Mouse (Mus musculus) liver, embryonic 14.5 days (tissue): ENCODE measurements around the gene Dhtkd1. TPM values are rescaled to one million over a fixed set of nuclear protein-coding genes. Genes with fewer than 3 reads are reported as not detected.

Experiments used
- ATAC-seq: fragments of 200-750 bp; cut with Nextera tagmentation; 2 replicates; pipeline ENCODE4 v1.8.0; 2017; ENCODE audit warnings: moderate number of reproducible peaks, mild to moderate bottlenecking, moderate library complexity; ENCODE audit not compliant: insufficient read depth
- DNase-seq, 3 experiments: peaks; one replicate each; pipeline ENCODE4 v3.0.0-alpha.2; 2012 to 2013; ENCODE audit warnings: low read depth in 3 of 3, low spot score in 3 of 3
- H3K27ac ChIP-seq: fragments of 300-500 bp; sonication (generic); 2 replicates; pipeline ENCODE4 v1.5.1; 2014; ENCODE audit warnings: moderate library complexity, mild to moderate bottlenecking, control low read depth, inconsistent platforms
- H3K27me3 ChIP-seq: fragments of 300-500 bp; sonication (generic); 2 replicates; pipeline ENCODE4 v1.6.1; 2014; ENCODE audit warnings: mild to moderate bottlenecking, low read length, moderate library complexity; ENCODE audit not compliant: control insufficient read depth, insufficient read depth
- H3K36me3 ChIP-seq: fragments of 300-500 bp; sonication (generic); replicated peaks from 2 replicates; pipeline ENCODE4 v1.6.1; 2014; ENCODE audit warnings: low read depth; ENCODE audit not compliant: control insufficient read depth, insufficient read depth
- H3K4me1 ChIP-seq, 2 experiments: fragments of 200-500 bp in 1 of 2; fragments of 300-500 bp in 1 of 2; sonication (generic) in 1 of 2; replicated peaks; 2 replicates each; pipeline ENCODE4 v1.6.1; 2012 to 2014; ENCODE audit warnings: antibody characterized with exemption in 1 of 2, inconsistent platforms in 1 of 2, low read length in 1 of 2; ENCODE audit not compliant: control insufficient read depth in 2 of 2, insufficient read depth in 2 of 2
- H3K4me2 ChIP-seq: fragments of 300-500 bp; sonication (generic); 2 replicates; pipeline ENCODE4 v1.6.1; 2014; ENCODE audit warnings: low read depth, mild to moderate bottlenecking, control low read depth, moderate library complexity
- H3K4me3 ChIP-seq, 2 experiments: fragments of 200-500 bp in 1 of 2; fragments of 300-500 bp in 1 of 2; sonication (generic) in 1 of 2; 2 replicates each; pipeline ENCODE4 v1.5.1; 2012 to 2014; ENCODE audit warnings: low read depth in 2 of 2, low read length in 2 of 2, mild to moderate bottlenecking in 2 of 2, control low read depth in 1 of 2, inconsistent platforms in 1 of 2, moderate library complexity in 1 of 2; ENCODE audit not compliant: insufficient read depth in 1 of 2
- H3K9ac ChIP-seq: fragments of 300-500 bp; sonication (generic); replicated peaks from 2 replicates; pipeline ENCODE4 v1.6.1; 2014; ENCODE audit warnings: mild to moderate bottlenecking, control low read depth, moderate library complexity
- H3K9me3 ChIP-seq: fragments of 300-500 bp; sonication (generic); 2 replicates; pipeline ENCODE4 v1.6.1; 2016; ENCODE audit warnings: low read length, mixed read lengths; ENCODE audit not compliant: control insufficient read depth
- CTCF ChIP-seq: IDR thresholded peaks from 2 replicates; pipeline ENCODE4 v1.5.1; 2016; ENCODE audit warnings: antibody characterized with exemption, low read depth, control low read depth
- EP300 ChIP-seq: IDR thresholded peaks from 2 replicates; pipeline ENCODE4 v1.6.1; 2016; ENCODE audit warnings: antibody characterized with exemption, low read depth
- WGBS: fragments of 180-500 bp; shearing (Covaris S2); extraction: QIAGEN DNeasy Blood & Tissue Kit; methylation state at CpG from one replicate; pipeline ENCODE4 v1.1.7; 2014; ENCODE audit not compliant: insufficient replicate concordance; 5-methylcytosine and 5-hydroxymethylcytosine counted together
- polyA plus RNA-seq, 2 experiments: library from polyadenylated mRNA; depleted of rRNA in 1 of 2; stranded (reverse) in 1 of 2; unstranded in 1 of 2; fragments of >200 nt; fragmentation: Nextera tagmentation in 1 of 2; extraction: Ambion mirVana in 1 of 2; gene quantifications; 2 replicates each; pipeline versions ENCODE4 v1.2.1 to v1.2.3; 2012 to 2014

Gene Dhtkd1
- polyA plus RNA-seq, 2 experiments, result 1.6 to 2.8 TPM

DNA sequence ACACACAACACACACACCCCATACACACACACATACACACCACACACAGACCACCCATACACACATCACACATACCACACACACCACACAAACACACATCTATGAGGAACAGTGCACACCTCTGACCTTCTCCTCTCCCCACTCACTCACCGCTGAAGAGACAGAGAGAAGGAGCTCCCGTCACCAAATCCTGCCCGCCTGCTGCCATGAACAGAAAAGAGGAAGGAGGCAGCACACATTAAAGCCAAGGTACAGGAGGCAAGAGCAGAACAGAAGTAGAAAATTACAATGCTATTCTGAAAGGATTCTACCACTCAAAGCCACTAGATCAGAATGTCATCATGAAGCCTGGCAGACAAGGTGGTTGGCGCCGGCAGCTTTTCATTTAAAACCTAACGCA is 19.8 kb downstream of the Dhtkd1 start:
- no peaks in the 10 kb centered on the region for H3K27me3 ChIP-seq
- no peak overlapping the region for H3K9ac ChIP-seq
- H3K27ac ChIP-seq, result no peak overlapping the region
- H3K4me3 ChIP-seq, result no peak overlapping the region
- ATAC-seq (no peak), DNase-seq (no peak)
- H3K36me3 ChIP-seq, result no peaks in the 10 kb centered on the region
- WGBS, result 72% methylated on average over 6 of the region's 6 CpGs
- TF ChIP-seq CTCF, result no peak
- TF ChIP-seq EP300, result no peak
- no peaks in the 10 kb centered on the region for H3K9me3 ChIP-seq
- H3K4me1 ChIP-seq, result no peaks in the 10 kb centered on the region
- H3K4me2 ChIP-seq, result no peak overlapping the region

DNA sequence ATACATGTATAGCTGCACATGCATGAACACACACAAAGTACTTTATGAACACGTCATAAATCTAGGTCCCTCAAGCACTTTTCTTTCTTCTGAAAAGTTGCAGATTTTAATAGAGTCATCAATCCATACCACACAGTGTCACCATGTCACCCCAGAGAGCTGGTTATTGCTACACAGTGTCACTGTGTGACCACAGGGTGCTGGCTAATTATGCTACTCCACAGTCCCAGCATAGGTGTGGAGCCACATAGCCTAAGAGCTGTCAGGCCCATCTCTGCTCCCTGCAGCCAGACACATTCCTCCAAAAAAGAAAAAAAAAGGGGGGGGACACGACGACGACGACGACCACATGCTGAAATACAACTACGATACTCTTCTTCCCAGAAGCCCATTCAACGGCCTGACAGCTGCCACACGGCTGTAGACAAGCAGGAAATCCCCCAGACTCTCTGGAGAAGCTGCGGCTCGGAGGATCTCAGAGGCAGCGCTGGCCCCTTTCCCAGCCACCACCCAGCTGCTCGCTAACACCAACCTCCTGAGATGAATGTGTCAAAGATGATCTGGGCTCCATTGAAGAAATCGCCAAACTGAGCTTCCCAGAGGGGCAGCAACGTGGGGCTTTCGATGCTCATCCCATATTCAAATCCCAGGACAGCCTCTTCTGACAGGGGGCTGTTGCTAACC is 31.2 kb downstream of the Dhtkd1 start:
- TF ChIP-seq EP300 (no peak), CTCF (no peak)
- WGBS, result 73% methylated on average over 16 of the region's 16 CpGs
- H3K27me3 ChIP-seq, result no peaks in the 10 kb centered on the region
- no peaks in the 10 kb centered on the region for H3K4me1 ChIP-seq
- H3K36me3 ChIP-seq, result no peaks in the 10 kb centered on the region
- DNase-seq (no peak), ATAC-seq (no peak)
- no peak overlapping the region for H3K9ac ChIP-seq
- no peaks in the 10 kb centered on the region for H3K9me3 ChIP-seq
- no peak overlapping the region for H3K4me3 ChIP-seq
- no peak overlapping the region for H3K4me2 ChIP-seq
- no peak overlapping the region for H3K27ac ChIP-seq

DNA sequence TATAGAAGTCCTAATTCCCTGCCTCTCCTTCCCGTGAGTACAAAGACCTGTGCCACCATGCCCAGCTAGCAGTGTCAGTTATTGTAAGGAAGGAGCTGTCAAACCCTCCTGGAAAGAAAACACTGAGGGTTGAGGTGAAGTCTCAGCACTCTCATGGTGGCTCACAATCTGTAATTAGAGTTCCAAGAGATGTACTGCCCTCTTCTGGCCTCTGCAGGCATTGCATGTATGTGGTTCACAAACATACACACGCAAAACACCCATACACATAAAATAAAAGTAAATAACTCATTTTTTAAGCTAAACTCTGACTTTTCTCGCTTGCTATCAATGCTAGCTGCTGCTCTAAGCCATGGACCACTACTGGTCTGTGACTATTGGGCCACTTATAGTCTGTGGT is 36.0 kb downstream of the Dhtkd1 start:
- WGBS, result 40% methylated on average over 3 of the region's 3 CpGs
- H3K9ac ChIP-seq, result no peak overlapping the region
- no peaks in the 10 kb centered on the region for H3K4me1 ChIP-seq
- H3K4me2 ChIP-seq, result no peak overlapping the region
- DNase-seq (peak in 2 of 3 experiments; percentile 30 to 41), ATAC-seq (no peak)
- no peak overlapping the region for H3K27ac ChIP-seq
- H3K4me3 ChIP-seq, result no peak overlapping the region
- H3K27me3 ChIP-seq, result no peaks in the 10 kb centered on the region
- no peaks in the 10 kb centered on the region for H3K9me3 ChIP-seq
- H3K36me3 ChIP-seq, result no peaks in the 10 kb centered on the region
- TF ChIP-seq CTCF (peak; percentile 86), EP300 (no peak)

DNA sequence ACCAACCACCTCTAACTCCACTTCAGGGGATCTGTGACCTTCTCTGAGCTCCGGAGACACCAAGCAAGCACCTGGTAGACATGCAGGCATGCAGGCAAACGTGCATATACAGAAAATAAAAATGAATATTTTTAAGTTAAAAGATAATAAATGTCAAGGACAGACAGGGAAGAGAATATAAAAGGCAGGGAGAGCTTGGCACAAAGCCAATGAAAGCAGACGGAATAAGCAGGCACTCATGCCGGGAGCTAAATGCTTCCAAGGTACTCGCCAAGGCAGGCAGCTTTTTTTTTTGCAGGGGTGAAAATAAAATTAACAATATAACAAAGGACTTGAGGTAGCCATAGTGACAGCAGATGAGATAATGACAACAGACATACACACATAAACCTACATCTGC is 36.5 kb downstream of the Dhtkd1 start:
- TF ChIP-seq CTCF, result no peak
- TF ChIP-seq EP300, result no peak
- DNase-seq, result no peak
- H3K27me3 ChIP-seq, result no peaks in the 10 kb centered on the region
- ATAC-seq, result no peak
- no peaks in the 10 kb centered on the region for H3K4me1 ChIP-seq
- no peak overlapping the region for H3K4me3 ChIP-seq
- H3K9ac ChIP-seq, result no peak overlapping the region
- H3K27ac ChIP-seq, result no peak overlapping the region
- whole genome bisulfite sequencing, result 54% methylated on average over 5 of the region's 5 CpGs
- no peak overlapping the region for H3K4me2 ChIP-seq
- H3K9me3 ChIP-seq, result no peaks in the 10 kb centered on the region
- no peaks in the 10 kb centered on the region for H3K36me3 ChIP-seq

DNA sequence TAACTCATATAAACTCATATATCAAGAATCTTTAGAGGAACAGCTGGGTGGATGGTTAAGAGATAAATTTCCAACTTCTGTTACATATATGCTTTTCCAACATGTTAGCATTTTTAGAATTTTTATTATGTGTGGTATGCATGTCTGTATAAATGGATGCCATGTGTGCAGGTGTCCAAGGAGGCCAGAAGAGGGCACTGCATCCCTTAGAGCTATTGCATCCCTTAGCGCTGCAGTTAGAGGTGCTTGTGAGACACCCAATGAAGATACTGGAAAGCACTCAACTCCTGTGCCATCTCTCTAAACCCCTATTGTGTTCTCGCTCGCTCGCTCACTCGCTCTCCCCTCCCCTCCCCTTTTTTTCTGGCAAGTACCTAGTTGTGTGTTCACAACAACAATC is 42.4 kb downstream of the Dhtkd1 start:
- no peaks in the 10 kb centered on the region for H3K36me3 ChIP-seq
- no peak for ATAC-seq

More for the DNA sequence above, 42.4 kb downstream of the Dhtkd1 start:
- H3K4me3 ChIP-seq, result no peak overlapping the region
- H3K27me3 ChIP-seq, result no peaks in the 10 kb centered on the region
- no peaks in the 10 kb centered on the region; a peak in 1 of 4 replicates for H3K4me1 ChIP-seq
- 60% methylated on average over 5 of the region's 5 CpGs for WGBS
- no peaks in the 10 kb centered on the region for H3K9me3 ChIP-seq
- no peak for TF ChIP-seq EP300
- peak; percentile 71 for TF ChIP-seq CTCF
- no peak for DNase-seq
- no peak overlapping the region for H3K27ac ChIP-seq
- no peak overlapping the region for H3K4me2 ChIP-seq
- H3K9ac ChIP-seq, result no peak overlapping the region
